Mouse (Mus musculus) left cerebral cortex, postnatal 14 days (tissue): ENCODE measurements at regions not wholly inside any gene's neighbourhood (a gene's known extent, or its start where the extent isn't known, plus 50 kb on each side); places are given as distances from the start of the nearest gene placed in this dataset.

Source experiments
- DNase-seq, 2 experiments: peaks; one replicate each; pipeline ENCODE4 v3.0.0; 2021 to 2022; ENCODE audit warnings: low spot score in 2 of 2, mixed read lengths in 1 of 2
- intact Hi-C: fragments of 180-260 bp; cut with DNase I; formaldehyde crosslinking; loops from one replicate; pipeline ENCODE4 v1.15.1; 2025

GRCm38 (mm10) chr8:103884873-103885780, 216.3 kb upstream of the Cdh5 start:
- intact Hi-C loops: no loop called here
- no peak for DNase-seq

GRCm38 (mm10) chr8:103894589-103894988, 206.8 kb upstream of the Cdh5 start:
- DNase-seq: no peak
- intact Hi-C loops: no loop called here

- DNase-seq: no peak
- intact Hi-C loops: no loop called here
These were observed 206.3 kb upstream of the Cdh5 start for GRCm38 (mm10) chr8:103895132-103895531.

DNA sequence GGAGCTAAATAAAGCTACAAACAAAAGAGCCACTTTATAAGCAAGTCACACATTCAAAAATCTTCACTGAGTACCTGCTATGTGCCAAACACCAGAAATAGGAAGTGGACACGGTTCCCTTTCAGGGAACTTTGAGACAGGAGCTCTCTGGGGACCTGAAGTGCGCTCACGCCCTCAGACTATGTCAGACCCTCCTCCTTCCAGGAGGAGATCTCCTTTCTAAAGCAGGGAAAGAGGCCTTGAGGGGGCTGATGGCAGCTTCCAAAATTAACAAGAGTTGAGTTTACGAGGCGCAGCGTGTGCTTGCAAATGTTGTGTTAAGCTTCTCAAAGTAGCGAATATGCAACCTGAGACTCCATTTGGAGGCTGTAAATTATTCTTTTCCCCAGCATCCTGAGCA, 204.0 kb upstream of the Cdh5 start:
- intact Hi-C loops: no loop called here
- DNase-seq: peak in 1 of 2 experiments; percentile 44

DNA sequence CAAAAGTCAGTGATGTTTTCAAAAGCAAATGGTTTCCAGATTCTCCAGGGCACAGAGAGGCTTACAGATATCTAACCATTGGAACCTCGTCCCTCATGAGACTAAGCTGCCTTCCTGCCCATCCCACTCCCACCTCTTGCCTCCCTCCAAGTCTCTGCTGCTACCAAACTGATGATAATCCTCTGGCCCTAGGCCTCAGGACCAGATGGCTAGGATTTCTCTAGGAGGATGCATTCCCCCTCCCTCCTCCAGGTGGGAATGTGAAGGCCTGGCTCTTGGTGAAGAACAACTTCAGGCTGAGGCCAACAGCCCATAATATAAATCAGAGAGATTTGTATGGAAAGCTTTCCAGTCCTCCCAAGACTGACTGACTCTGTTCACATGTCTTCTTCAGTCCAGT, 198.9 kb upstream of the Cdh5 start:
- intact Hi-C loops: no loop called here
- no peak for DNase-seq

- DNase-seq: no peak
- intact Hi-C loops: no loop called here
These were observed 197.8 kb upstream of the Cdh5 start for GRCm38 (mm10) chr8:103903635-103904034.

DNA sequence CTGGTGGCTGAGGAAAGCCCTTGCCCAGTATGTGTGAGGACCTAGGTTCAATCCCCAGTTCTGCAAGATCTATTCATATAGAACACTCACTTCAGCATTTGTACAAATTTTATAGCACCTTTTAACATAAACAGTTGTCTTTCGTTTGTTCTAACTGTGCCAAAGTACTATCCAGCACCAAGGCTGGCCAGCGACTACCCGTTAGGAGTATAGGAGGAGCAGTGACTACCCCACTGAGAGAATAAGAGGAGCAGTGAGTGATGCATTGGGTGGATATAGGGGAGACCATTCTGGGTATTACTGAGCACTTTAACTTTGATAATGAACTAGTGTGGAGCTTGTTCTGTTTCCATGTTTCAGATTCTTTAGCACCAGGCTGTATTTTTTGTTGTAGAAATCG, 193.8 kb upstream of the Cdh5 start:
- intact Hi-C loops: no loop called here
- DNase-seq: no peak

GRCm38 (mm10) chr8:103911287-103912015, 190.0 kb upstream of the Cdh5 start:
- intact Hi-C loops: no loop called here
- DNase-seq: no peak

- no peak for DNase-seq
- intact Hi-C loops: no loop called here
These were observed 188.2 kb upstream of the Cdh5 start for GRCm38 (mm10) chr8:103912983-103913926.

DNA sequence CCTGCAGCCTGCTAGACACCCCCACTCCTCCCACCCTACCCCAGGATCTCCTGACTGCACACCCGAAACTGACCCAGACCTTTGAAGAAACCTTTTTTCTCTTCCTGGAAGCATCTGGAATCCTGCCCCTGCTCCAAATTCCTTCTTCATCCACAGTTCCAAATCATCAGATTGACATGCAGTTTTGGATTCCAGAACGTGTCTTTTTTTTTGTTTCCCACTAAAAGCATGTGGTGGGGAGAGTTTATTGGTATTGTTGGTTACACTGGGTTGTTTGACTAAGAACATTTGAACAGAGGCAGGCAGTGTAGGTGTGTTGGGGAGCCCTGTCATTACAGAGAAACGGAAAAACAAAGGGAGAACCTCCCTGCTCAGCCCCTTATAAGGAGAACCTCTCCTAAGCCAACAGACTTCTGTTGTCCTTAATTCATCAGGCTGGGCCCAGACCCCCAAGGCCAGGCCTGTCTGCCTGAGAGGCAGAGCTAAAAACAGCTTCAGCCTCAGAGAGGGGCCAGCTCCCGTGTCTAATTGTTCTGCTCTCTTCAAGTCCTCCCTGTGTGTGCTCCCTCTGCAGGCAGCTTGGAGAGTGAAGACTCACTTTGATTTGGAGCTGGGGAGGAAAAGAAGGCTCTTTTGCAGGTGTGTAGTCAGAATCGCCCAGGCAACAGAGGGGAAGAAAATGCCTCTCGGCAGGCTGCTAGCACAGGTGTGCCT, 187.3 kb upstream of the Cdh5 start:
- intact Hi-C loops: no loop called here
- peak; percentile 41 to 47 for DNase-seq

DNA sequence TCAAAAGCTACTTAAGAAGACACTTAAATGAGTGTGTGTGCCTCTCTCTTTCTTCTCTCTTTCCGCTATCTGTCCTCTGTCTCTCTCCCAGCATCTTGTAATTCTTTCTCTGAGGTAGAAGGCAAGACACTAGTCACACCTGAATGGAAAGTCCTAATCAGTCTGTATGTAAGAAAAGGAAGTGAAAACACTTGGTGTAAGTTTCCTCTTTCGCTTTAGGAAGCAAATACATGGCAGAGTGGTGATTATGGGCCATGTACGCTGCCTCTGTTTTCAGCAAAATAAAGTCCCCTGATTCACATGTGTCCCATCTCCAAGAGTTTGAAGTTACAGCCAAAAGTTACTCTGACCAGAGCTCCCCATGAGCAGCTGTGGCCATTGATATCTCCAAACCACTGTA, 182.1 kb upstream of the Cdh5 start:
- intact Hi-C loops: no loop called here
- no peak for DNase-seq

- intact Hi-C loops: no loop called here
- DNase-seq: no peak
These were observed 179.8 kb upstream of the Cdh5 start for GRCm38 (mm10) chr8:103921621-103922020.

DNA sequence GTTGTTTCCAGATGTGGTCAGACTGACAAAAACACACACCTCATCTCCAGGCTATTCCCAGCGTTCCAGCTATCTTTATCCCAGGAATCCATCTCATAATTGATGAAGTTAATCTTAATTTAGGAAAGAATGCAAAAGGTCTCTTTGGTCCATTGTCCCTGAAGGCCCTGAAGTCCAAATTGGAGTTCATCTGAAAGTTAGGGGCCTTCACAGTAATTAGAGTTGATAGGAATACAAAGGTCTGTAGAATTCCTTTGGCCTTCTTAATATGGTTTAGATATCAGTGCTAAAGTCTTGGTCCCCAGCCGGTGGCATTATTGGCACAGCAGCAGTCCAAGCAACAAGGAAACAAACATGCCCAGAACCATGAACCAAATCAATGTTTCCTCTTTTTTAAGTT, 178.7 kb upstream of the Cdh5 start:
- no peak for DNase-seq
- intact Hi-C loops: no loop called here

DNA sequence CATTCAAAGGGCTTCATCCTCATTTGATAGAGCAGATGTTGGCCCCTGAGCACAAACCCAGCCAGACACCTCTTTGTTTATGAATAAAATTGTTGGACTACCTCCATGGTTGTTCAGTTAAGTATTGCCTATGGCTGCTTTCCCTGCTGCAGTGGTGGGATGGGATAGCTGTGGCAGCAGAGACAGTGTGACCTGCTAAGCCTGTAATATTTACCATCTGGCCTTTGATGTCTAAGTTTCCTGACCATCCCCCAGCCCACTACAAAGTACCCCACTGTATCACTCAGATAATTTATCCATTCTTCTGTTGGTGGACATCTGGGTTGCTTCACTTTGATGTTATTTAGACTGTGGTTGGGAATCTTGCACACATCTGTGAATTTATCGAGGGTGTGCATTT, 168.7 kb upstream of the Cdh5 start:
- DNase-seq: no peak
- intact Hi-C loops: no loop called here

GRCm38 (mm10) chr8:103936491-103936890, 164.9 kb upstream of the Cdh5 start:
- no peak for DNase-seq
- intact Hi-C loops: no loop called here

DNA sequence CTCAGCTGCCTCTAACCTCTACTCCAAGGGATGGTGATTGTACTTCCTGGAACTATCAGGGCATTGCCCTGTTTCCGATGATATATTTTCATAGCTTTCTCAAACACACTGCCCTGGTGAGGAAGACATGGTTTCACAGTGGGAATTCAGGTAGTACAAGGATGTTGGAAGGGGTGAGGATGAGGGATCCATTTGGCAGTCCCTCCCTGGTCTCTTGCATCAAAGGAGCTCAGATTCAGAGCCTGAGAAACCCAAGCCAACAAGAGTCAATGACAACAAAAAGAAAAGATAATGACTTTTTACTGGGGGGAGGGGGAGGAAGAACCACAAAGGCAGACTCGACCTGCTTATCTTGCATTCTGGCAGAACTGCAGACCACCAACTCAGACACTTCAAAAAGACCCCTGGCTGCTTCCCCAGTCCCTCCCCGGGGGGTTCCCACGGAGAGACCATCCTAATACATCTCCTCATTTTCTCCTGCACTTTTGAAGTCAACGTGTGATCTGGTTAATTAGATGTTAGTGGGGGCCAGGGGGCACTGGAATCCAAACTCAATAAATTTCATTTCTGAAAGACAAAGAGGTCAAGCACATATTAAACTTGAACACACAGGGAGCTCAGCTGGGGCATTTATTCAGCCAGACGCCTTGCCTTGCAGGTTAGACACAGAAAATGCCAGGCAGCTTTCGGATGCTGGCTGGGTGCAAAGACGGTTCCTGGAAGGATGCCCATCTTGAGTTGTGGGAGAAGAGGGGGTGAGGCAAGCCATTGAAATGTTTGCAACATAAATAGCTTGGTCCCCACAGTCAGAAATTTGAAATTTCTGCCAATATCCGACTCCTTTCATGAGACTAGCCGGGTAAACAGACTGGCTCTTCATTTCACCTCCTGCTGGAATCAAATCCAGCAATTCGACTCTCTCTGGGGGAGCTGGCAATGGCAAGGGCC, 162.9 kb upstream of the Cdh5 start:
- intact Hi-C loops: no loop called here
- peak; percentile 49 to 61 for DNase-seq

- intact Hi-C loops: loop anchor here (2.0 to 10.0 kb wide), 3 partner anchors 86 to 1156 kb away; partner anchors contain the start of gene Cdh11
These were observed 160.4 kb upstream of the Cdh5 start for GRCm38 (mm10) chr8:103940958-103941532.

GRCm38 (mm10) chr8:103948474-103948873, 153.0 kb upstream of the Cdh5 start:
- intact Hi-C loops: loop anchor here (10.0 kb wide), 2 partner anchors 514 to 1164 kb away; partner anchors contain the start of gene Cdh11
- no peak for DNase-seq

More at GRCm38 (mm10) chr8:103940958-103941532, 160.4 kb upstream of the Cdh5 start:
- DNase-seq: peak; percentile 31 to 69
